Mouse (Mus musculus) ES-Bruce4 (cell line): ENCODE results near the gene Sik3.

Experiments used
- CTCF ChIP-seq: IDR thresholded peaks from one replicate; pipeline ENCODE4 v1.8.1; 2011; ENCODE audit warnings: low read depth, low read length
- EP300 ChIP-seq: IDR thresholded peaks from 2 replicates; pipeline ENCODE4 v1.6.1; 2011; ENCODE audit warnings: low read depth, low read length; ENCODE audit not compliant: insufficient read depth
- POLR2A ChIP-seq: IDR thresholded peaks from one replicate; pipeline ENCODE4 v1.8.1; 2011; ENCODE audit warnings: low read length; ENCODE audit not compliant: insufficient read depth

- TF ChIP-seq POLR2A (no peak), EP300 (no peak), CTCF (no peak)
These were observed 222.6 kb downstream of the Sik3 start for GRCm38 (mm10) chr9:46235196-46235595.
